Mouse (Mus musculus) megakaryocyte-erythroid progenitor cell, adult 5 weeks (primary cell): Measurements from ENCODE around the gene Dpp4. TPM values are rescaled to one million over a fixed set of nuclear protein-coding genes. Genes with fewer than 3 reads are reported as not detected.

Experiments used
- polyA plus RNA-seq: library from polyadenylated mRNA; stranded (reverse); fragments of >175 nt; gene quantifications from 2 replicates; pipeline ENCODE4 v1.2.3, GENCODE M21; 2012

The Dpp4 gene
- 1.4 and 2.2 TPM in 2 replicates for polyA plus RNA-seq

DNA sequence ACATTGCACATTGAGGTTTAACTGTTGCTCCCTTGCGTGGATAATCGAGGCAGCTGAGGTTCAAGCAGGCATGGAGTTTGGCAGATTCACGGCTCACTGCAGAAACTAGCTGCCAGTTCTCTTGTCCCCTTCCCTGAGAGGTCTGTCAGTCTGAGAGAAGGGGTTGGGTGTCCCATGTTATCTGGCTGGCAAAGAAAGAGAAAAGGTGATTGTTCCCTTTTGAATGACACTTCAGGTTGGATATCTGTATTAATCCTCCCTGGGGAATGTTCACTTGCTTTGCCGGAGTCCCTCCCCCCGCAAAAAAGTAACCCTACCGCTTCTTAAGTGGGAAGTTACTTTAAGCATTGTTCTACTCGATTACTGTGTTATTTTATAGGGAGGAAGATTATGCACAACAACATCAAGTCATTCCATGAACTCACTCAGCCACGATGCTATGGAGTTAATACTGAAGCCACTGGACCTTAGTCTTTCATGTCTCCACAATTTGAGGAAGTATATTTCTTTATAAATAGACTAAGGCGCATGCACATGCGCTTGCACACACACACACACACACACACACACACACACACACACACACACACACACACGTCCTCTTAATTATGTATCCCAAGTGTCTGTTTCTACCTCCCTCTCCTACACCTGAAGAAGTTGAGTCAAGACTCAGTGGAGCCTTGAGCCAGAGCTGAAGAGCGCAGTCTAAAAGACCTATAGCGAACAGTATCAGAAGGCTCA lies at the start of gene Dpp4:
Dpp4 (minus strand) TSS at position 151 of the 741 bp plus-strand sequence.

Other genes starting within 250 kb of the Dpp4 start
- gene Gcg, start 71.4 kb upstream of the Dpp4 start, polyA plus RNA-seq, result not detected in 2 replicates
- 0.06 TPM in 1 of 2 replicates, not detected in the other for gene Fap, start 161.8 kb upstream of the Dpp4 start, polyA plus RNA-seq
- gene Ifih1, start 234.0 kb upstream of the Dpp4 start, polyA plus RNA-seq, result 5.4 and 6.4 TPM in 2 replicates